16 mouse cellular contexts compared by ENCODE assay signal in genomic region chr15:59196351-59196750, GRCm38 (mm10).
DNase-seq lines count a peak whose midpoint lies in the region; ATAC-seq and TF ChIP-seq lines count a peak whose summit lies in the region.
"Had no signal": no experiment of that assay in that cellular context is flagged by ENCODE, and none has a peak within 500 bp of the region (broad histone marks: within the 10 kb centered on the region; RNA-seq: fewer than 3 reads in every experiment).

No protein-coding gene starts in this region.

- 85% methylated on average over 5 of the region's 5 CpGs for whole genome bisulfite sequencing in hindbrain, embryonic 10.5 days
- 81% methylated on average over 5 of the region's 5 CpGs for WGBS in hindbrain, embryonic 12.5 days
- 90% methylated on average over 5 of the region's 5 CpGs for WGBS in limb, embryonic 13.5 days

- H3K36me3 ChIP-seq in hindbrain, embryonic 10.5 days, result no peaks in the 10 kb centered on the region
- no peaks in the 10 kb centered on the region for H3K36me3 ChIP-seq in hindbrain, embryonic 12.5 days
- H3K36me3 ChIP-seq in limb, embryonic 13.5 days, result no peaks in the 10 kb centered on the region
- H3K36me3 ChIP-seq: embryonic facial prominence, embryonic 12.5 days; kidney, embryonic 15.5 days had no signal

- H3K27ac ChIP-seq in gastrocnemius, adult 2 months, result peak overlapping the region; percentile 13; the same call in 1 of the 2 replicates
- H3K27ac ChIP-seq in hindbrain, embryonic 10.5 days, result peak overlapping the region; percentile 83; the same call in 1 of the 2 replicates
- H3K27ac ChIP-seq in hindbrain, embryonic 12.5 days, result no peak overlapping the region
- peak overlapping the region; percentile 4; the same call in 1 of the 2 replicates for H3K27ac ChIP-seq in limb, embryonic 13.5 days
- H3K27ac ChIP-seq in left cerebral cortex, adult 2 months, result no peak overlapping the region; the same call in 1 of the 2 replicates

- peaks cover 39% of the 10 kb centered on the region for H3K4me1 ChIP-seq in hindbrain, embryonic 10.5 days (replicated peaks)
- peaks cover 21% of the 10 kb centered on the region for H3K4me1 ChIP-seq in hindbrain, embryonic 12.5 days
- peaks cover 24% of the 10 kb centered on the region for H3K4me1 ChIP-seq in limb, embryonic 13.5 days

- no peak for TF ChIP-seq CTCF in gastrocnemius, adult 2 months (IDR thresholded peaks at IDR 0.05)
- no peak for TF ChIP-seq CTCF in left cerebral cortex, adult 2 months (IDR thresholded peaks at IDR 0.05)

- H3K27me3 ChIP-seq in hindbrain, embryonic 10.5 days (ENCODE audit: insufficient read depth, poor library complexity, severe bottlenecking), result peaks cover 8% of the 10 kb centered on the region; the same call in 1 of the 2 replicates
- no peaks in the 10 kb centered on the region for H3K27me3 ChIP-seq in hindbrain, embryonic 12.5 days
- H3K27me3 ChIP-seq in limb, embryonic 13.5 days, result no peaks in the 10 kb centered on the region
- H3K27me3 ChIP-seq: embryonic facial prominence, embryonic 12.5 days; kidney, embryonic 15.5 days; Patski had no signal

- H3K9me3 ChIP-seq in hindbrain, embryonic 10.5 days, result no peaks in the 10 kb centered on the region
- no peaks in the 10 kb centered on the region for H3K9me3 ChIP-seq in hindbrain, embryonic 12.5 days (replicated peaks)
- no peaks in the 10 kb centered on the region for H3K9me3 ChIP-seq in limb, embryonic 13.5 days
- H3K9me3 ChIP-seq: embryonic facial prominence, embryonic 12.5 days; kidney, embryonic 15.5 days had no signal

- H3K9ac ChIP-seq in hindbrain, embryonic 12.5 days, result no peak overlapping the region
- no peak overlapping the region for H3K9ac ChIP-seq in limb, embryonic 13.5 days
- H3K9ac ChIP-seq: embryonic facial prominence, embryonic 12.5 days; kidney, embryonic 15.5 days had no signal

- no peak overlapping the region for H3K4me3 ChIP-seq in gastrocnemius, adult 2 months
- no peak overlapping the region for H3K4me3 ChIP-seq in hindbrain, embryonic 10.5 days
- H3K4me3 ChIP-seq in hindbrain, embryonic 12.5 days, result no peak overlapping the region
- H3K4me3 ChIP-seq in limb, embryonic 13.5 days, result no peak overlapping the region
- no peak overlapping the region for H3K4me3 ChIP-seq in left cerebral cortex, adult 2 months
- H3K4me3 ChIP-seq: embryonic facial prominence, embryonic 12.5 days; kidney, embryonic 15.5 days had no signal

- intact Hi-C loops in gastrocnemius, adult 2 months (cut with DNase I), result loop anchor here (5.0 kb wide), 2 partner anchors 86 to 119 kb away; no protein-coding TSS in a partner anchor
- intact Hi-C loops in left cerebral cortex, adult 2 months (cut with DNase I), result no loop called here

- DNase-seq in gastrocnemius, adult 2 months, result no peak
- no peak for DNase-seq in gastrocnemius, adult 18-20 months (ENCODE audit: low spot score)
- DNase-seq in hindbrain, embryonic 10.5 days (ENCODE audit: low spot score), result no peak
- peak; percentile 10 for DNase-seq in adipocyte (ENCODE audit: low spot score)
- DNase-seq in left cerebral cortex, adult 2 months (ENCODE audit: extremely low spot score in 1 of 2, low spot score in 2 of 2), result no peak
- DNase-seq in cerebellum, adult 9-10 months, result no peak
- DNase-seq: cerebellum, adult 11 months; lung, postnatal 10 days; retina, postnatal 1 day had no signal

- no peak for ATAC-seq in hindbrain, embryonic 12.5 days (ENCODE audit: low FRiP score)
- no peak for ATAC-seq in limb, embryonic 13.5 days (ENCODE audit: low FRiP score, low read depth)
- ATAC-seq: inflammation-experienced regulatory T-cells, adult 6 months; Patski had no signal

- no peak overlapping the region for H3K4me2 ChIP-seq in hindbrain, embryonic 12.5 days (replicated peaks)
- no peak overlapping the region for H3K4me2 ChIP-seq in limb, embryonic 13.5 days (replicated peaks)
- H3K4me2 ChIP-seq: embryonic facial prominence, embryonic 12.5 days; kidney, embryonic 15.5 days; liver, embryonic 11.5 days had no signal

Comparison
In these comparisons a context has a peak if more than half of its experiments do, and no peak if none do; other contexts are left out.
1. H3K27ac ChIP-seq: peak in gastrocnemius, adult 2 months (single experiment), hindbrain, embryonic 10.5 days (single experiment) and limb, embryonic 13.5 days (single experiment); none in hindbrain, embryonic 12.5 days (single experiment) and left cerebral cortex, adult 2 months (single experiment).